Comparison of ENCODE assay signal across 9 mouse cellular contexts in genomic region chr3:97052069-97052799, GRCm38 (mm10).
DNase-seq lines count a peak whose midpoint lies in the region; ATAC-seq lines count a peak whose summit lies in the region.
"Had no signal": no experiment of that assay in that cellular context is flagged by ENCODE, and none has a peak within 500 bp of the region (broad histone marks: within the 10 kb centered on the region; RNA-seq: fewer than 3 reads in every experiment).

No protein-coding gene starts in this region.

- H3K27me3 ChIP-seq in heart, embryonic 10.5 days (ENCODE audit: insufficient read depth, poor library complexity, severe bottlenecking) = no peaks in the 10 kb centered on the region
- no peaks in the 10 kb centered on the region for H3K27me3 ChIP-seq in lung, embryonic 15.5 days
- H3K27me3 ChIP-seq in embryonic facial prominence, embryonic 10.5 days (replicated peaks; ENCODE audit: low read depth, poor library complexity, severe bottlenecking) = no peaks in the 10 kb centered on the region
- H3K27me3 ChIP-seq in limb, embryonic 13.5 days = no peaks in the 10 kb centered on the region
- no peaks in the 10 kb centered on the region for H3K27me3 ChIP-seq in kidney, embryonic 16.5 days (ENCODE audit: insufficient read depth, low read length)

- peaks cover 16% of the 10 kb centered on the region for H3K36me3 ChIP-seq in heart, embryonic 10.5 days
- H3K36me3 ChIP-seq in lung, embryonic 15.5 days = no peaks in the 10 kb centered on the region
- no peaks in the 10 kb centered on the region for H3K36me3 ChIP-seq in embryonic facial prominence, embryonic 10.5 days (replicated peaks)
- no peaks in the 10 kb centered on the region for H3K36me3 ChIP-seq in limb, embryonic 13.5 days
- H3K36me3 ChIP-seq in kidney, embryonic 16.5 days (ENCODE audit: insufficient read depth, low read length) = no peaks in the 10 kb centered on the region

- H3K27ac ChIP-seq in heart, embryonic 10.5 days = peak overlapping the region; percentile 16; the same call in 1 of the 2 replicates
- H3K27ac ChIP-seq in lung, embryonic 15.5 days = peak overlapping the region; percentile 31; the same call in 1 of the 2 replicates
- peak overlapping the region; percentile 25; the same call in 1 of the 2 replicates for H3K27ac ChIP-seq in embryonic facial prominence, embryonic 10.5 days (replicated peaks)
- H3K27ac ChIP-seq in limb, embryonic 13.5 days = no peak overlapping the region
- no peak overlapping the region for H3K27ac ChIP-seq in kidney, embryonic 16.5 days (ENCODE audit: low read length)

- H3K4me1 ChIP-seq in heart, embryonic 10.5 days = peaks cover 23% of the 10 kb centered on the region
- peaks cover 31% of the 10 kb centered on the region for H3K4me1 ChIP-seq in lung, embryonic 15.5 days
- peaks cover 29% of the 10 kb centered on the region for H3K4me1 ChIP-seq in embryonic facial prominence, embryonic 10.5 days
- H3K4me1 ChIP-seq in limb, embryonic 13.5 days = peaks cover 26% of the 10 kb centered on the region
- peaks cover 14% of the 10 kb centered on the region for H3K4me1 ChIP-seq in kidney, embryonic 16.5 days (ENCODE audit: insufficient read depth, low read length)

- 59% methylated on average over 8 of the region's 8 CpGs for WGBS in heart, embryonic 10.5 days
- 23% methylated on average over 8 of the region's 8 CpGs for whole genome bisulfite sequencing in lung, embryonic 15.5 days
- WGBS in embryonic facial prominence, embryonic 10.5 days = 58% methylated on average over 8 of the region's 8 CpGs
- 52% methylated on average over 8 of the region's 8 CpGs for WGBS in limb, embryonic 13.5 days
- 59% methylated on average over 8 of the region's 8 CpGs for whole genome bisulfite sequencing in kidney, embryonic 16.5 days

- H3K4me2 ChIP-seq in lung, embryonic 15.5 days = no peak overlapping the region
- H3K4me2 ChIP-seq in limb, embryonic 13.5 days (replicated peaks) = 0 out of 2 replicates have a peak overlapping the region, but pooled peaks have one; percentile 7
- no peak overlapping the region for H3K4me2 ChIP-seq in kidney, embryonic 16.5 days (replicated peaks; ENCODE audit: low read depth, low read length)

- H3K4me3 ChIP-seq in heart, embryonic 10.5 days = no peak overlapping the region
- H3K4me3 ChIP-seq in lung, embryonic 15.5 days = no peak overlapping the region
- no peak overlapping the region for H3K4me3 ChIP-seq in embryonic facial prominence, embryonic 10.5 days
- H3K4me3 ChIP-seq in limb, embryonic 13.5 days = no peak overlapping the region
- no peak overlapping the region for H3K4me3 ChIP-seq in kidney, embryonic 16.5 days (ENCODE audit: low read length)
- H3K4me3 ChIP-seq: erythroblast, embryonic 14.5 days had no signal

- H3K9ac ChIP-seq in lung, embryonic 15.5 days = no peak overlapping the region
- no peak overlapping the region for H3K9ac ChIP-seq in limb, embryonic 13.5 days
- H3K9ac ChIP-seq in kidney, embryonic 16.5 days (replicated peaks; ENCODE audit: low read length) = no peak overlapping the region

- no peak for ATAC-seq in lung, embryonic 15.5 days (ENCODE audit: borderline replicate concordance, extremely low read depth, low FRiP score, low TSS enrichment)
- ATAC-seq in limb, embryonic 13.5 days (ENCODE audit: low FRiP score, low read depth) = no peak; the same call in 1 of the 2 replicates
- no peak for ATAC-seq in kidney, embryonic 16.5 days (ENCODE audit: low FRiP score, low TSS enrichment)

- no peak for DNase-seq in heart, embryonic 10.5 days (ENCODE audit: low spot score)
- no peak for DNase-seq in heart, adult 8-10 months (ENCODE audit: low spot score)
- DNase-seq in lung, postnatal 14 days = no peak
- peak; percentile 19 for DNase-seq in embryonic facial prominence, embryonic 10.5 days (ENCODE audit: low spot score)
- DNase-seq: cerebellum, adult 9-11 months had no signal

- H3K9me3 ChIP-seq in heart, embryonic 10.5 days = no peaks in the 10 kb centered on the region
- no peaks in the 10 kb centered on the region for H3K9me3 ChIP-seq in lung, embryonic 15.5 days
- peaks cover 3% of the 10 kb centered on the region; the same call in 1 of the 2 replicates for H3K9me3 ChIP-seq in embryonic facial prominence, embryonic 10.5 days
- H3K9me3 ChIP-seq in limb, embryonic 13.5 days = no peaks in the 10 kb centered on the region
- 0 out of 2 replicates have a peak, but pooled peaks cover 3% of the 10 kb centered on the region for H3K9me3 ChIP-seq in kidney, embryonic 16.5 days (ENCODE audit: low read length)

Comparison
In these comparisons a context has a peak if more than half of its experiments do, and no peak if none do; other contexts are left out.
1. H3K27ac ChIP-seq: peak in heart, embryonic 10.5 days (single experiment), lung, embryonic 15.5 days (single experiment) and embryonic facial prominence, embryonic 10.5 days (single experiment); none in limb, embryonic 13.5 days (single experiment) and kidney, embryonic 16.5 days (single experiment).